Mouse (Mus musculus) testis, adult 2 months (tissue): Measurements from ENCODE around the gene Foxn3.

ENCODE experiments used
- CTCF ChIP-seq: fragments of 200-500 bp; IDR thresholded peaks from 2 replicates; pipeline ENCODE4 v1.5.1; 2012; ENCODE audit warnings: low read depth, mild to moderate bottlenecking, inconsistent platforms, low read length, moderate library complexity; ENCODE audit not compliant: control insufficient read depth, insufficient read depth, insufficient replicate concordance
- POLR2A ChIP-seq: fragments of 200-500 bp; IDR thresholded peaks from 2 replicates; pipeline ENCODE4 v1.6.1; 2012; ENCODE audit warnings: low read depth, mild to moderate bottlenecking, inconsistent platforms, low read length, moderate library complexity; ENCODE audit not compliant: control insufficient read depth

DNA sequence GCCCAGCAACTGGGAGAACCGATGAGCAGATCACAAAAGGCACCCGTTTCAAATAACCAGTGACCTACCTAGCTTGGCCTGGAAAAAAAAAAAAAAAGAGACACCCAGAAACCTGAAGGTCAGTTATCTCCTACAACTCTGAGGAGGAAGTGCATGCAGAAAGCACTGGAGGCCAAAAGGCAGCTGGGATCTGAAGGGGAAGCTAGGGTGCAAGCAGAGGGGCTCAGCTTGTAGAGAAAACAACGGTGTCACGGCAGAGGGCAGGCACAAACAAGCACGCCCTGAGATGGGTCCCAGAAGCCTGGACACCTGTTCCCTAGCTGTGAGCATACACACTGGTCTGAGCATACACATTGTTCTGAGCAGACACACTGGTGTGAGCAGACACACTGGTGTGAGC, 253.4 kb downstream of the Foxn3 start:
- TF ChIP-seq CTCF (no peak), POLR2A (no peak)
